Mouse (Mus musculus): ENCODE results near the gene B3gnt9.

GRCm38 (mm10) chr8:105260371-105261099 is 5.6 kb upstream of the B3gnt9 start:
- TF ChIP-seq CTCF (IDR thresholded peaks at IDR 0.05; ENCODE audit: borderline replicate concordance, extremely low read depth, insufficient read depth, insufficient read length), result no peak
- no peak for TF ChIP-seq POLR2A (IDR thresholded peaks at IDR 0.05; ENCODE audit: borderline replicate concordance, extremely low read depth, insufficient read depth, insufficient read length, poor library complexity, severe bottlenecking)
